Mouse (Mus musculus) G1E (cell line): ENCODE results near the gene Ssr4. TPM values are rescaled to one million over a fixed set of nuclear protein-coding genes. Genes with fewer than 3 reads are reported as not detected.

Source experiments
- ATAC-seq: 2 replicates; pipeline ENCODE4 v1.8.0; 2016; ENCODE audit warnings: mild to moderate bottlenecking; ENCODE audit not compliant: insufficient number of reproducible peaks, poor library complexity, low FRiP score, severe bottlenecking; ENCODE audit errors: extremely low read depth
- DNase-seq: peaks from one replicate; pipeline ENCODE4 v3.0.0; 2012; ENCODE audit warnings: low spot score
- H3K27me3 ChIP-seq: 2 replicates; pipeline ENCODE4 v1.6.1; 2012; ENCODE audit warnings: mild to moderate bottlenecking, low read length, inconsistent platforms; ENCODE audit not compliant: insufficient read depth
- H3K36me3 ChIP-seq: replicated peaks from 2 replicates; pipeline ENCODE3; 2012; ENCODE audit warnings: mild to moderate bottlenecking, inconsistent platforms
- H3K4me1 ChIP-seq: 2 replicates; pipeline ENCODE4 v1.6.1; 2012; ENCODE audit warnings: low read depth, low read length, inconsistent platforms, mixed read lengths; ENCODE audit not compliant: insufficient read depth
- H3K4me3 ChIP-seq: 2 replicates; pipeline ENCODE4 v1.5.1; 2012; ENCODE audit warnings: low read depth, mild to moderate bottlenecking, inconsistent platforms, low read length, moderate library complexity, mixed read lengths
- H3K9me3 ChIP-seq: replicated peaks from 2 replicates; pipeline ENCODE4 v1.6.1; 2012; ENCODE audit warnings: inconsistent platforms
- CTCF ChIP-seq: IDR thresholded peaks from 2 replicates; pipeline ENCODE4 v1.5.1; 2012; ENCODE audit warnings: low read depth, low read length, inconsistent platforms, mixed read lengths
- GATA1 ChIP-seq: IDR thresholded peaks from 2 replicates; pipeline ENCODE4 v1.6.1; 2012; ENCODE audit warnings: borderline replicate concordance, low read length, inconsistent platforms, mixed read lengths
- GATA2 ChIP-seq: IDR thresholded peaks from 2 replicates; pipeline ENCODE4 v1.6.1; 2012; ENCODE audit warnings: low read depth, low read length, inconsistent platforms, borderline replicate concordance
- POLR2AphosphoS5 ChIP-seq: IDR thresholded peaks from 2 replicates; pipeline ENCODE4 v1.6.1; 2012; ENCODE audit warnings: low read depth, low read length, inconsistent platforms; ENCODE audit not compliant: insufficient replicate concordance
- TAL1 ChIP-seq: conservative IDR thresholded peaks from 2 replicates; pipeline ENCODE4 v1.6.1; 2012; ENCODE audit warnings: low read depth, low read length, inconsistent platforms, mixed read lengths
- polyA plus RNA-seq: library from polyadenylated mRNA; stranded (reverse); fragments of >175 nt; gene quantifications from 2 replicates; pipeline ENCODE4 v1.2.3, GENCODE M21; 2012
- total RNA-seq, 2 experiments: library from RNA; stranded (forward) in 1 of 2; stranded (reverse) in 1 of 2; fragments of 200-1000 nt in 1 of 2; fragments of >200 nt in 1 of 2; fragmentation: Nextera tagmentation in 1 of 2; gene quantifications; 2 replicates each; pipeline ENCODE4 v1.2.3; 2014 to 2017

The Ssr4 gene
- total and polyA plus RNA-seq, 3 experiments = 12.4 to 138 (median 120) TPM

DNA sequence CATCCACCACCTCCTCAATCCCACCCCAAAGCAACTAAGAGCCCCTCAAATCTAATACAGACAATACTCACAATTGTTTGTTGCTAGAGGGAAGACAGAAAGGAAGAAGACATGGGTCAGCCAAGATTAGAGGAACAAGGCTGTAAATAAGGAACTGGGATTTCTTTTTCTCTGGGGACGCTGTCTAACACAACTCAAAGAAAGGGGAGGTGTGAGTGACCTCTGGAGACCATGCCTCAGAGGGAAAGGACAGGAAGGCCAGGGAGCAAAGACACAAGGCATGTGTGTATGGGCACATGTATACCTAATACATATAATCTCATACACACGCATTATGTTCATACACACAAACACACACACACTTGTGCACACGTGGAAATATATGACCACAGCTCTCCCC is 4.6 kb upstream of the Ssr4 start:
- Histone ChIP-seq H3K9me3 (no peaks in the 10 kb centered on the region), H3K4me1 (peaks cover 15% of the 10 kb centered on the region), H3K4me3 (no peak overlapping the region), H3K36me3 (peaks cover 76% of the 10 kb centered on the region), H3K27me3 (no peaks in the 10 kb centered on the region)
- no peak for TF ChIP-seq POLR2AphosphoS5
- no peak for TF ChIP-seq GATA1
- TF ChIP-seq CTCF = no peak
- no peak for TF ChIP-seq TAL1
- TF ChIP-seq GATA2 = no peak
- ATAC-seq (no peak), DNase-seq (no peak)

DNA sequence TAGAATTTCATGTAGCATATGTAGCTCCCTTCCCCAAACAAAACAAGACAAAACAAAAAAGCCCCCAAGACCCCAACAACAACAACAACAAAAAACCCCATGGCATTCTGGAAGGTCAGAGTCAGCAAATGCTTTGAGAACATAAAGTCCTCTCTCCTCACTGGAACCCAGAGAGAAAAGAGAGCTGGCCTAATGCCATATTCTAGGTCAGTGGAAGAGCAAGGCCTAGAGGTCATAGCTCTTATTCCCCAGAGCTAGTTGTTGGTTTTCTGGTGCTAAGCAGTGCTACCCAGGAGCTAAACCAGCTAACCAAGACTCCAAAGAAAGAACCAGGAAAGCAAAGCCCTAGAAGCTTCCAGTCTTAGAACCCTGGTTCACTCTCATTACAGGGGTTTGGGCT is 1.2 kb upstream of the Ssr4 start:
- no peaks in the 10 kb centered on the region for H3K27me3 ChIP-seq
- ATAC-seq (no peak), DNase-seq (no peak)
- H3K36me3 ChIP-seq = peaks cover 64% of the 10 kb centered on the region
- no peaks in the 10 kb centered on the region for H3K9me3 ChIP-seq
- no peak for TF ChIP-seq POLR2AphosphoS5
- no peak for TF ChIP-seq GATA2
- no peak for TF ChIP-seq GATA1
- no peak for TF ChIP-seq TAL1
- no peak for TF ChIP-seq CTCF
- peaks cover 34% of the 10 kb centered on the region for H3K4me1 ChIP-seq
- H3K4me3 ChIP-seq = peak overlapping the region; percentile 85

DNA sequence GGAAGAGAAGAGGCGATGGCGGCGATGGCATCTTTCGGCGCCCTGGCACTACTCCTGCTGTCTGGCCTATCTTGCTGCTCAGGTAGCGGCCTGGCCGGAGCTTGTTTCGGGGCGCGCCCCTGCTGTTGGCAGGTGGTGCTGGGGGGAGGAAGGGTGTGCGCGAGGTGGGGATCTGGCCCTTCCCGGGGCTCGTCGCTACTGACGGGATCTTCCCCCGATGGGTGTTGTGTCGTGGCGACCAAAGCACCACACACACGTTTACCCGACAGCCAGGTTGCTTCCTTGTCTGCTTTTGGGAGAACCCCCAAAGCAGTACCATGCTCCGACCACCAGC is 364 bp downstream of the Ssr4 start:
- H3K36me3 ChIP-seq = peaks cover 64% of the 10 kb centered on the region
- peaks cover 34% of the 10 kb centered on the region for H3K4me1 ChIP-seq
- ATAC-seq = no peak
- H3K9me3 ChIP-seq = no peaks in the 10 kb centered on the region
- TF ChIP-seq POLR2AphosphoS5 (no peak), CTCF (no peak), TAL1 (no peak), GATA2 (no peak)
- no peak for DNase-seq
- H3K27me3 ChIP-seq = no peaks in the 10 kb centered on the region
- peak overlapping the region; percentile 85 for H3K4me3 ChIP-seq

DNA sequence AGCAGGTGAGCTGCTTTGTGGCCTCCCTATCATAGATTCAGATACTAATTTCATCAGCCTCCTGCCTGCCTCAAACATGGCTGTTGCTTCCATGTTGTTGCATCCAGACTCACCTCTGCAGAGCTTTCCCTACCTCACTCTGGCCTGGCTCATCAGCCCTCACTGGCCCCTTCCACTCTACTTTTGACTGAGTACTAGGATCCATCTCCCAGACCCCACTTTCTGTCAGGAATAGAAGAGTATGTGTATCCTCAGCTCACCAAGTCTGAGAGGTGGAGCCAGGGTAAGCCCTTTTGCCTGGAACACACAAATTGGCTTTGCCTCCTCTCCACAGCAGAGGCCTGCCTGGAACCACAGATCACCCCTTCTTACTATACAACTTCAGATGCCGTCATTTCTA is 1.7 kb downstream of the Ssr4 start:
- peak overlapping the region; percentile 85 for H3K4me3 ChIP-seq
- H3K27me3 ChIP-seq = no peaks in the 10 kb centered on the region
- ATAC-seq (no peak), DNase-seq (no peak)
- H3K36me3 ChIP-seq = peaks cover 56% of the 10 kb centered on the region
- H3K9me3 ChIP-seq = no peaks in the 10 kb centered on the region
- TF ChIP-seq CTCF (no peak), POLR2AphosphoS5 (no peak), GATA1 (no peak), TAL1 (no peak), GATA2 (no peak)
- peaks cover 29% of the 10 kb centered on the region for H3K4me1 ChIP-seq

DNA sequence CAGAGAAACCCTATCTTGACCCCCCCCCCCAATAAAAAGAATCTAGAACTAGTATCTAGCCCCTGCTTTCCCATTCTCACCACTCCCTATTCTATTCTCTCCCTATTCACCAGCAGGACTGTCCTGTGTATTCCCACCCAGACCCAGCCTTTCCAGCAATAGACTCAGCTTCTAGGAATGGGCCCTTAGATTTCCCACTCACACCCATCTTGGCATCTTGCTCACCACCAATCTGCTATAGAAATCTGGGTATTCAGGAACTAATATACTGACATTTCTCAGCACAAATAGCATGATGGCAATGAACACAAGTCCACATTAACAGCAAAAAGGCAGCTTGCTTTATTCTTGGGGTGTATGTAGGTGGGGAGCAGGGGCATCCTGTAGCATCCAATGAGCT is 6.2 kb downstream of the Ssr4 start:
- Histone ChIP-seq H3K36me3 (peaks cover 53% of the 10 kb centered on the region), H3K27me3 (no peaks in the 10 kb centered on the region), H3K9me3 (no peaks in the 10 kb centered on the region), H3K4me1 (peaks cover 19% of the 10 kb centered on the region), H3K4me3 (no peak overlapping the region)
- ATAC-seq = no peak
- no peak for DNase-seq
- TF ChIP-seq TAL1 = no peak
- no peak for TF ChIP-seq GATA1
- TF ChIP-seq CTCF = no peak
- no peak for TF ChIP-seq GATA2
- TF ChIP-seq POLR2AphosphoS5 = no peak

DNA sequence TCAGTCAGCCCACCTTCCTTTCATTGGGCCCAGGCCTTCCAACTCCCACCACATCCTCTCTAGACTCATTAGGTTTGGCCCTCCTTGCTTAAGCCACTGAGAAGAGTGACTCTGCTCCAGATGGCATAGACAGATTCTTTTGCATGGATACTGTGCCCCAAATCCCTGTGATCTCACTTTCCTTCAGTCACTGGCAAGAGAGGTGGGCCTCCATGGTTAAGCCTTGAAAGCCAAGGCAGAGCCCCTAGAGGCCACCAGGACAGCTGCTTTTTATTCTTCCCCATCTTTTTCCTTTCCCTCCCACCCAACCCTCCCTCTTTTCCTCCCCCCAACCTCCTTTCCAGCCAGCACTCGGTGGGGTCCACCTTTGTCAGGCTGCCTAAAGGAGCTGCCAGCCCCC is 6.7 kb downstream of the Ssr4 start:
- H3K9me3 ChIP-seq = no peaks in the 10 kb centered on the region
- no peak for TF ChIP-seq GATA1
- TF ChIP-seq CTCF = no peak
- DNase-seq (no peak), ATAC-seq (no peak)
- peaks cover 50% of the 10 kb centered on the region for H3K36me3 ChIP-seq
- peaks cover 19% of the 10 kb centered on the region for H3K4me1 ChIP-seq
- no peaks in the 10 kb centered on the region for H3K27me3 ChIP-seq
- no peak overlapping the region for H3K4me3 ChIP-seq

- TF ChIP-seq POLR2AphosphoS5 = no peak
- TF ChIP-seq TAL1 = no peak
- TF ChIP-seq CTCF = no peak
- TF ChIP-seq GATA2 = no peak
- no peak for TF ChIP-seq GATA1
- Histone ChIP-seq H3K36me3 (peaks cover 14% of the 10 kb centered on the region), H3K4me3 (no peak overlapping the region), H3K9me3 (no peaks in the 10 kb centered on the region), H3K27me3 (peaks cover 13% of the 10 kb centered on the region), H3K4me1 (0 out of 2 replicates have a peak, but pooled peaks cover 4% of the 10 kb centered on the region)
- DNase-seq = no peak
- ATAC-seq = no peak
These were observed 10.7 kb downstream of the Ssr4 start for GRCm38 (mm10) chrX:73797511-73797910.
